21 mouse cellular contexts compared by ENCODE assay signal in genomic region chr15:102749103-102749502, GRCm38 (mm10). TPM values are rescaled to one million over a fixed set of nuclear protein-coding genes. Genes with fewer than 3 reads are reported as not detected.
DNase-seq lines count a peak whose midpoint lies in the region; ATAC-seq and TF ChIP-seq lines count a peak whose summit lies in the region.
"Had no signal": no experiment of that assay in that cellular context is flagged by ENCODE, and none has a peak within 500 bp of the region (broad histone marks: within the 10 kb centered on the region; RNA-seq: fewer than 3 reads in every experiment).

No protein-coding gene starts in this region.

- no peak overlapping the region for H3ac ChIP-seq in myocyte (ENCODE audit: control insufficient read depth, insufficient read length)

- peaks cover 23% of the 10 kb centered on the region; the same call in 1 of the 2 replicates for H3K4me1 ChIP-seq in kidney, embryonic 16.5 days (ENCODE audit: insufficient read depth, low read length)
- H3K4me1 ChIP-seq in midbrain, embryonic 14.5 days (ENCODE audit: control insufficient read depth, insufficient read depth, low read length) = peaks cover 39% of the 10 kb centered on the region
- H3K4me1 ChIP-seq in midbrain, embryonic 13.5 days (replicated peaks) = peaks cover 46% of the 10 kb centered on the region

- no peak for TF ChIP-seq POLR2A in myocyte (IDR thresholded peaks at IDR 0.05; ENCODE audit: insufficient read length, low read depth)

- H3K27me3 ChIP-seq in kidney, embryonic 16.5 days (ENCODE audit: insufficient read depth, low read length) = peaks cover 49% of the 10 kb centered on the region
- peaks cover 4% of the 10 kb centered on the region; the same call in 1 of the 2 replicates for H3K27me3 ChIP-seq in midbrain, embryonic 14.5 days (ENCODE audit: control insufficient read depth, insufficient read depth, low read length)
- peaks cover 59% of the 10 kb centered on the region for H3K27me3 ChIP-seq in midbrain, embryonic 13.5 days
- peaks cover 37% of the 10 kb centered on the region for H3K27me3 ChIP-seq in myocyte (ENCODE audit: control insufficient read depth, insufficient read depth, insufficient read length)

- no peak overlapping the region for H3K9ac ChIP-seq in kidney, embryonic 16.5 days (replicated peaks; ENCODE audit: low read length)
- no peak overlapping the region for H3K9ac ChIP-seq in midbrain, embryonic 14.5 days (replicated peaks; ENCODE audit: low read length)
- H3K9ac ChIP-seq in midbrain, embryonic 13.5 days (replicated peaks) = no peak overlapping the region
- H3K9ac ChIP-seq: embryonic facial prominence, embryonic 13.5 days; forebrain, embryonic 12.5 days; hindbrain, embryonic 12.5 days had no signal

- no peaks in the 10 kb centered on the region for H3K9me3 ChIP-seq in kidney, embryonic 16.5 days (ENCODE audit: low read length)
- no peaks in the 10 kb centered on the region for H3K9me3 ChIP-seq in midbrain, embryonic 14.5 days (ENCODE audit: control insufficient read depth, low read length)
- H3K9me3 ChIP-seq in midbrain, embryonic 13.5 days = no peaks in the 10 kb centered on the region
- H3K9me3 ChIP-seq: embryonic facial prominence, embryonic 13.5 days; forebrain, embryonic 12.5 days; heart, embryonic 10.5 days; hindbrain, embryonic 12.5 days had no signal

- no peaks in the 10 kb centered on the region for H3K36me3 ChIP-seq in kidney, embryonic 16.5 days (ENCODE audit: insufficient read depth, low read length)
- no peaks in the 10 kb centered on the region for H3K36me3 ChIP-seq in midbrain, embryonic 14.5 days (ENCODE audit: control insufficient read depth, insufficient read depth, low read length)
- H3K36me3 ChIP-seq in midbrain, embryonic 13.5 days = no peaks in the 10 kb centered on the region
- H3K36me3 ChIP-seq in myocyte (ENCODE audit: control insufficient read depth, insufficient read depth) = no peaks in the 10 kb centered on the region
- H3K36me3 ChIP-seq: embryonic facial prominence, embryonic 13.5 days; forebrain, embryonic 12.5 days; heart, embryonic 10.5 days; hindbrain, embryonic 12.5 days had no signal

- ATAC-seq in kidney, embryonic 16.5 days (ENCODE audit: low FRiP score, low TSS enrichment) = peak; percentile 25; the same call in 1 of the 2 replicates
- ATAC-seq in midbrain, embryonic 14.5 days (ENCODE audit: low FRiP score, low TSS enrichment) = no peak
- no peak for ATAC-seq in midbrain, embryonic 13.5 days
- ATAC-seq: forebrain, embryonic 16.5 days had no signal

- no peak overlapping the region for H3K4me2 ChIP-seq in kidney, embryonic 16.5 days (replicated peaks; ENCODE audit: low read depth, low read length)
- H3K4me2 ChIP-seq in midbrain, embryonic 14.5 days (ENCODE audit: low read length) = no peak overlapping the region
- no peak overlapping the region for H3K4me2 ChIP-seq in midbrain, embryonic 13.5 days (replicated peaks)
- no peak overlapping the region for H3K4me2 ChIP-seq in myocyte (ENCODE audit: low read depth)
- H3K4me2 ChIP-seq: embryonic facial prominence, embryonic 13.5 days; forebrain, embryonic 12.5 days; hindbrain, embryonic 12.5 days had no signal

- H3K4me3 ChIP-seq in kidney, embryonic 16.5 days (ENCODE audit: low read length) = no peak overlapping the region
- H3K4me3 ChIP-seq in midbrain, embryonic 14.5 days (replicated peaks; ENCODE audit: low read depth, low read length) = no peak overlapping the region
- H3K4me3 ChIP-seq in midbrain, embryonic 13.5 days (replicated peaks) = no peak overlapping the region
- no peak overlapping the region for H3K4me3 ChIP-seq in myocyte
- H3K4me3 ChIP-seq: embryonic facial prominence, embryonic 13.5 days; forebrain, embryonic 12.5 days; heart, embryonic 10.5 days; hindbrain, embryonic 12.5 days had no signal

- no peaks in the 10 kb centered on the region for H3K79me2 ChIP-seq in myocyte (ENCODE audit: control insufficient read depth, insufficient read depth)

- peak; percentile 35 for DNase-seq in embryo, embryonic 10.5 days (ENCODE audit: low spot score)
- DNase-seq in embryo, embryonic 9.5 days (ENCODE audit: extremely low spot score) = no peak
- no peak for DNase-seq in kidney, postnatal 25 days
- no peak for DNase-seq in midbrain, embryonic 14.5 days
- no peak for DNase-seq in right cerebral cortex, postnatal 36 days (ENCODE audit: low spot score in 2 of 2)
- DNase-seq: adrenal gland, adult 2 months; adrenal gland, postnatal 25 days; cerebellum, adult 8-10 months; cerebellum, postnatal 36 days; gastrocnemius, postnatal 10 days; heart, adult 18-20 months; heart, postnatal 10 days; heart, postnatal 4 days had no signal

- WGBS in kidney, embryonic 16.5 days = 48% methylated on average over 1 of the region's 1 CpGs
- WGBS in midbrain, embryonic 14.5 days = 77% methylated on average over 1 of the region's 1 CpGs
- WGBS in midbrain, embryonic 13.5 days = 70% methylated on average over 1 of the region's 1 CpGs

- no peak overlapping the region for H3K27ac ChIP-seq in kidney, embryonic 16.5 days (ENCODE audit: low read length)
- H3K27ac ChIP-seq in midbrain, embryonic 14.5 days (replicated peaks; ENCODE audit: low read depth, low read length) = 0 out of 2 replicates have a peak overlapping the region, but pooled peaks have one; percentile 23
- H3K27ac ChIP-seq in midbrain, embryonic 13.5 days = no peak overlapping the region
- H3K27ac ChIP-seq: embryonic facial prominence, embryonic 13.5 days; forebrain, embryonic 12.5 days; heart, embryonic 10.5 days; hindbrain, embryonic 12.5 days had no signal

TF ChIP-seq in myocyte, 11 proteins besides CTCF, POLR2A, EP300 and RAD21:
- TF ChIP-seq MYOD1 (IDR thresholded peaks at IDR 0.05; ENCODE audit: control insufficient read depth in 1 of 3, insufficient read length in 2 of 3, low read depth in 2 of 3) = peak in 2 of 3 experiments; percentile 47 to 50
- TF ChIP-seq MYOG (IDR thresholded peaks at IDR 0.05; ENCODE audit: control insufficient read depth in 1 of 3, insufficient read depth in 1 of 3, insufficient read length in 2 of 3, low read depth in 2 of 3) = peak in 2 of 3 experiments; percentile 33 to 62
- TF ChIP-seq SRF (IDR thresholded peaks at IDR 0.05; ENCODE audit: control insufficient read depth, insufficient read length, low read depth) = no peak

RNA-seq across cellular contexts. Expression of gene Calcoco1, which starts 27.1 kb away (rescaled TPM):
- polyA plus RNA-seq in kidney, embryonic 16.5 days (2015; fragmentation: Nextera tagmentation; extraction: Ambion mirVana) = 60.4 and 63.2 TPM in 2 replicates
- 30.6 and 36.5 TPM in 2 replicates for polyA plus RNA-seq in midbrain, embryonic 14.5 days (2014; fragmentation: Nextera tagmentation; extraction: Ambion mirVana)
- polyA plus RNA-seq in midbrain, embryonic 13.5 days (2015; fragmentation: Nextera tagmentation; extraction: Ambion mirVana) = 41.9 and 51.1 TPM in 2 replicates
- polyA plus RNA-seq in myocyte (2012; fragmentation: generic; extraction: Trizol) = 117 TPM
